Mouse (Mus musculus): Measurements from ENCODE around the gene Tube1. TPM values are rescaled to one million over a fixed set of nuclear protein-coding genes. Genes with fewer than 3 reads are reported as not detected.
A peak's percentile ranks its signal among the peaks of the same experiment; 100 is the strongest.

Tube1 gene
- polyA plus RNA-seq, 1 experiment from 2014 or later, result 4.4 TPM

- ATAC-seq (ENCODE audit: insufficient read depth), result no peak
- Histone ChIP-seq H3K36me3 (replicated peaks) (peaks cover 37% of the 10 kb centered on the region), H3K4me3 (replicated peaks) (no peak overlapping the region), H3K4me1 (replicated peaks) (peaks cover 9% of the 10 kb centered on the region), H3K27ac (replicated peaks) (no peak overlapping the region), H3K9ac (no peak overlapping the region), H3K9me3 (replicated peaks) (no peaks in the 10 kb centered on the region), H3K27me3 (no peaks in the 10 kb centered on the region), H3K4me2 (no peak overlapping the region)
- 86% methylated on average over 14 of the region's 14 CpGs for WGBS (ENCODE audit: insufficient replicate concordance)
These were observed 7.1 kb downstream of the Tube1 start for GRCm38 (mm10) chr10:39140843-39141242.

DNA sequence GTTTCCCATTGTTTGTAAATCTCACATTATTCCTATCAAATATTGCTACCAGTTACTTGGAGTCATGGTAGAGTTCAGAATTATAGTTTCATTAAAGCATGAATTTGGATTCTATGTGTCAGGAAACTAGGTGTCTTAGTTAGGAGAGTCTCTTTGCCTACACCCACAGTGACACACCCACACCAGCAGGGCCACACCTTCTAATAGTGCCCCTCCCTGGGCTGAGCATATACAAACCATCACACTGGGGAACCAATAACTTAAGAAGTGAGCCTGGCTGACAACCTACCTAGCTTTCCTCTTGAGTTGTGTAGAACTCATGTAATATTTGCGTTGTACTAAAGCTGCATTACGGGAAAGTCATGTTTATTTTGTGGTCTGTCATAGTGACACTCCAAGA lies 7.6 kb downstream of the Tube1 start:
- Histone ChIP-seq H3K9me3 (replicated peaks) (no peaks in the 10 kb centered on the region), H3K9ac (no peak overlapping the region), H3K4me2 (peak overlapping the region; percentile 5; the same call in 1 of the 2 replicates), H3K27me3 (no peaks in the 10 kb centered on the region), H3K36me3 (replicated peaks) (peaks cover 42% of the 10 kb centered on the region), H3K4me3 (replicated peaks) (no peak overlapping the region), H3K4me1 (replicated peaks) (peaks cover 9% of the 10 kb centered on the region), H3K27ac (replicated peaks) (no peak overlapping the region)
- WGBS (ENCODE audit: insufficient replicate concordance), result 89% methylated on average over 2 of the region's 2 CpGs
- ATAC-seq (ENCODE audit: insufficient read depth), result no peak

DNA sequence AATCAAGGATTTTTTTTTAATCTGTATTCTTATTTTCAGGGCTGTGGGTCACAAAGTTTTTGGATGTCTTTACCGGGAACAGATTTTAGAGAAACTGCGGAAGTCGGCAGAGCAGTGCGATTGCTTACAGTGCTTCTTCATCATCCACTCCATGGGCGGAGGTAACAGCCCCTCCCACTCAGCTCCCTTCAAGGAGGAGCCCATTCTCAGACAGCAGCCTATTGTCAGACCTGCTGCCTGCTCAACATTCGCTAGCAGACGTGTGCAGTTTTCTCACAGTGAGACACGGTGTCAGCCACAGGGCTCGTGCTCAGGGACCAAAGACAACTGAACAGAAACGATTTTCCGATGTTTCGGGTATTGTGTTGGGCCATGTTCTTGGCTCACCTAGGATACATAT lies 8.4 kb downstream of the Tube1 start:
- H3K4me2 ChIP-seq, result no peak overlapping the region
- 87% methylated on average over 12 of the region's 12 CpGs for WGBS (ENCODE audit: insufficient replicate concordance)
- peaks cover 45% of the 10 kb centered on the region for H3K36me3 ChIP-seq (replicated peaks)

GRCm38 (mm10) chr10:39156719-39157118 lies 22.9 kb downstream of the Tube1 start:
- 71% methylated on average over 5 of the region's 5 CpGs for WGBS (ENCODE audit: insufficient replicate concordance)
- Histone ChIP-seq H3K4me3 (replicated peaks) (no peak overlapping the region), H3K36me3 (replicated peaks) (no peaks in the 10 kb centered on the region), H3K9ac (no peak overlapping the region), H3K27ac (replicated peaks) (no peak overlapping the region), H3K4me2 (no peak overlapping the region), H3K4me1 (replicated peaks) (no peaks in the 10 kb centered on the region), H3K9me3 (replicated peaks) (no peaks in the 10 kb centered on the region), H3K27me3 (no peaks in the 10 kb centered on the region)
- no peak for ATAC-seq (ENCODE audit: insufficient read depth)

More for the DNA sequence above, 8.4 kb downstream of the Tube1 start:
- no peak for ATAC-seq (ENCODE audit: insufficient read depth)
- Histone ChIP-seq H3K4me1 (replicated peaks) (peaks cover 9% of the 10 kb centered on the region), H3K27ac (replicated peaks) (no peak overlapping the region), H3K4me3 (replicated peaks) (no peak overlapping the region), H3K27me3 (no peaks in the 10 kb centered on the region), H3K9ac (no peak overlapping the region), H3K9me3 (replicated peaks) (no peaks in the 10 kb centered on the region)

GRCm38 (mm10) chr10:39157321-39157720 lies 23.5 kb downstream of the Tube1 start:
- H3K9ac ChIP-seq, result no peak overlapping the region
- H3K27me3 ChIP-seq, result no peaks in the 10 kb centered on the region
- no peaks in the 10 kb centered on the region for H3K36me3 ChIP-seq (replicated peaks)
- ATAC-seq (ENCODE audit: insufficient read depth), result no peak
- H3K9me3 ChIP-seq (replicated peaks), result no peaks in the 10 kb centered on the region
- no peak overlapping the region for H3K4me3 ChIP-seq (replicated peaks)
- H3K4me1 ChIP-seq (replicated peaks), result no peaks in the 10 kb centered on the region
- WGBS (ENCODE audit: insufficient replicate concordance), result 77% methylated on average over 1 of the region's 1 CpGs
- no peak overlapping the region for H3K4me2 ChIP-seq
- no peak overlapping the region for H3K27ac ChIP-seq (replicated peaks)

- Histone ChIP-seq H3K27me3 (0 out of 2 replicates have a peak, but pooled peaks cover under 1% of the 10 kb centered on the region), H3K9ac (no peak overlapping the region), H3K36me3 (replicated peaks) (no peaks in the 10 kb centered on the region), H3K4me3 (replicated peaks) (no peak overlapping the region), H3K4me1 (replicated peaks) (0 out of 2 replicates have a peak, but pooled peaks cover 3% of the 10 kb centered on the region), H3K4me2 (no peak overlapping the region), H3K27ac (replicated peaks) (no peak overlapping the region), H3K9me3 (replicated peaks) (no peaks in the 10 kb centered on the region)
- WGBS (ENCODE audit: insufficient replicate concordance), result 52% methylated on average over 12 of the region's 12 CpGs
- no peak for ATAC-seq (ENCODE audit: insufficient read depth)
These were observed 24.5 kb downstream of the Tube1 start for GRCm38 (mm10) chr10:39158306-39158705.

DNA sequence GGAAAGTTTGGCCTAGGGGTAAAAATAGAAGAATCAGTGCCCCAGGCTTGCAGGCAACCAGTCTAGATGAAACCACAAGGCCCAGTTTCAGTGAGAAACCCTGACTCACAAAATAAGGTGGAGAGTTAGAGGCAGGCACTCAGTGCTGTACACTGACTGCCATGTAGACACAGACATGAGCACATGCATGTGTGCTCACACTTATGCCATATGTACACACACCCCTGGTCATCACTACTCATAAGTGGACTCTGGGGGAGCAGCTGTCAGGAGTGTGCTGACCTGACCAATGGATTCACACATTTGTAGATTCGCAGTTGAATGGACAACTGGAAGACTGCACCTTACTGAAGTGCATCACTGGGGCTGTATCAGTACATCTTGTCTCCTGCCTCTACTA lies 27.6 kb downstream of the Tube1 start:
- Histone ChIP-seq H3K4me3 (replicated peaks) (no peak overlapping the region), H3K27ac (replicated peaks) (no peak overlapping the region), H3K9me3 (replicated peaks) (no peaks in the 10 kb centered on the region), H3K4me2 (no peak overlapping the region), H3K27me3 (peaks cover 25% of the 10 kb centered on the region), H3K4me1 (replicated peaks) (0 out of 2 replicates have a peak, but pooled peaks cover 8% of the 10 kb centered on the region), H3K36me3 (replicated peaks) (no peaks in the 10 kb centered on the region), H3K9ac (no peak overlapping the region)
- WGBS (ENCODE audit: insufficient replicate concordance), result 69% methylated on average over 1 of the region's 1 CpGs
- no peak for ATAC-seq (ENCODE audit: insufficient read depth)

GRCm38 (mm10) chr10:39162666-39163484 lies 29.1 kb downstream of the Tube1 start:
- Histone ChIP-seq H3K4me3 (replicated peaks) (no peak overlapping the region), H3K4me1 (replicated peaks) (0 out of 2 replicates have a peak, but pooled peaks cover 8% of the 10 kb centered on the region), H3K9ac (no peak overlapping the region), H3K4me2 (peak overlapping the region; percentile 32), H3K27ac (replicated peaks) (no peak overlapping the region), H3K27me3 (peaks cover 39% of the 10 kb centered on the region), H3K36me3 (replicated peaks) (no peaks in the 10 kb centered on the region), H3K9me3 (replicated peaks) (no peaks in the 10 kb centered on the region)
- 49% methylated on average over 18 of the region's 18 CpGs for WGBS (ENCODE audit: insufficient replicate concordance)
- peak; percentile 47; the same call in 1 of the 2 replicates for ATAC-seq (ENCODE audit: insufficient read depth)

DNA sequence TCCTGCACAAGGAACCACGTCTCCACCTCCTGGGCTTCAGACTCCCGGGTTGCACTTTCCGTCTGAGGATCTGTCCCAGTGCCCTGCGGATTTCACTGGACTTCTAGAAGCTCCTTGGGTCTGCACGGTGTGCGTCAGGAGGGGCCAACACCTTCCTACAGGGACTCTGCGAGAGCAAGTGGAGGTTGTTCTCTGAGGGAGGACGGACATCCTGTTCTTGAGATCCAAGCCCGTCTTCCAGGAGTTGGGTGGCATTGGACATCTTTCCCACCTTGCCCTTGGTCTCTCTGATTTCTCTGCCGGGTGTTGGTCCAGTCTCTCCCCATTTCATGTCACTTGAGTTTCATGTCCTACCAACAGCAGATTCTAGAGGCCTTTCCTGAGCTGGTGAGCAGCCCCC lies 29.9 kb downstream of the Tube1 start, which contains the start of gene Ccn6:
Gene Ccn6 (minus strand): TSS at position 101 of the 400 bp plus-strand sequence.
- Histone ChIP-seq H3K9me3 (replicated peaks) (no peaks in the 10 kb centered on the region), H3K36me3 (replicated peaks) (no peaks in the 10 kb centered on the region), H3K27ac (replicated peaks) (no peak within 1 kb of the TSS), H3K27me3 (peaks cover 43% of the 10 kb centered on the region), H3K4me3 (replicated peaks) (no peak within 1 kb of the TSS), H3K4me2 (peak within 1 kb of the TSS; percentile 32), H3K9ac (no peak within 1 kb of the TSS), H3K4me1 (replicated peaks) (0 out of 2 replicates have a peak, but pooled peaks cover 8% of the 10 kb centered on the region)
- no peak for ATAC-seq (ENCODE audit: insufficient read depth)
- WGBS (ENCODE audit: insufficient replicate concordance), result 73% methylated on average over 10 of the region's 10 CpGs

DNA sequence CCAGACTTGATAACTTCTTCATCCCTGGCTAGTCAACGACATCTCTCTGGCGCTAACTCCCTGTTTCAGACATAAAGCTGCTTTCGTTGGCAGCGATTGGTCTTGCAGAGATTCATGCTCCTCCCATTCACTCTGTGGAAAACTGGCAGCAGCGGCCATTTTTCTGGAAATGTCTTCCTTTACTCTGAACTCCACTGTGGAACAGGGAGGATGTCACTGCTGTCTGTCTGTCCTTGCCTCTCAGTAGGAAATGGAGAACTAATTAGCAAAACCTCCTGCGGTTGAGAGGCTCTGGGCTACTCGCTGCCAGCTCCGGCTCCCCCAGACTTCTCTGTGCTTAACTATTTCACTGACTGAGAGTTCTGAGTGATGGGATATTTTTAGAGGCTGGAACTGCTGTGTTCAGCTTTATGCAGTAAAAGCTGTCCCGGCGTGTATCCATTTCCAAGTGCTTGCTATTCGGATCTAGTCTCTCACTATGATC lies 31.9 kb downstream of the Tube1 start:
- Histone ChIP-seq H3K9ac (no peak overlapping the region), H3K36me3 (replicated peaks) (no peaks in the 10 kb centered on the region), H3K27me3 (peaks cover 49% of the 10 kb centered on the region), H3K4me3 (replicated peaks) (no peak overlapping the region), H3K27ac (replicated peaks) (no peak overlapping the region), H3K4me1 (replicated peaks) (peaks cover 16% of the 10 kb centered on the region), H3K9me3 (replicated peaks) (no peaks in the 10 kb centered on the region), H3K4me2 (no peak overlapping the region; the same call in 1 of the 2 replicates)
- ATAC-seq (ENCODE audit: insufficient read depth), result no peak
- 32% methylated on average over 11 of the region's 11 CpGs for WGBS (ENCODE audit: insufficient replicate concordance)

- peaks cover 33% of the 10 kb centered on the region for H3K4me1 ChIP-seq (replicated peaks)
- H3K9ac ChIP-seq, result no peak overlapping the region
- H3K27me3 ChIP-seq, result peaks cover 49% of the 10 kb centered on the region
- H3K4me2 ChIP-seq, result no peak overlapping the region
- H3K9me3 ChIP-seq (replicated peaks), result no peaks in the 10 kb centered on the region
- H3K27ac ChIP-seq (replicated peaks), result no peak overlapping the region
- ATAC-seq (ENCODE audit: insufficient read depth), result no peak
- no peak overlapping the region for H3K4me3 ChIP-seq (replicated peaks)
- no peaks in the 10 kb centered on the region for H3K36me3 ChIP-seq (replicated peaks)
- 62% methylated on average over 11 of the region's 11 CpGs for WGBS (ENCODE audit: insufficient replicate concordance)
These were observed 33.8 kb downstream of the Tube1 start for GRCm38 (mm10) chr10:39167611-39168010.
